Mouse (Mus musculus) liver, embryonic 14.5 days (tissue): ENCODE results near the gene Adam22. TPM values are rescaled to one million over a fixed set of nuclear protein-coding genes. Genes with fewer than 3 reads are reported as not detected.
A peak's percentile ranks its signal among the peaks of the same experiment; 100 is the strongest.

ENCODE experiments used
- ATAC-seq: fragments of 200-750 bp; cut with Nextera tagmentation; 2 replicates; pipeline ENCODE4 v1.8.0; 2017; ENCODE audit warnings: moderate number of reproducible peaks, mild to moderate bottlenecking, moderate library complexity; ENCODE audit not compliant: insufficient read depth
- DNase-seq, 3 experiments: peaks; one replicate each; pipeline ENCODE4 v3.0.0-alpha.2; 2012 to 2013; ENCODE audit warnings: low read depth in 3 of 3, low spot score in 3 of 3
- H3K27ac ChIP-seq: fragments of 300-500 bp; sonication (generic); 2 replicates; pipeline ENCODE4 v1.5.1; 2014; ENCODE audit warnings: moderate library complexity, mild to moderate bottlenecking, control low read depth, inconsistent platforms
- H3K27me3 ChIP-seq: fragments of 300-500 bp; sonication (generic); 2 replicates; pipeline ENCODE4 v1.6.1; 2014; ENCODE audit warnings: mild to moderate bottlenecking, low read length, moderate library complexity; ENCODE audit not compliant: control insufficient read depth, insufficient read depth
- H3K36me3 ChIP-seq: fragments of 300-500 bp; sonication (generic); replicated peaks from 2 replicates; pipeline ENCODE4 v1.6.1; 2014; ENCODE audit warnings: low read depth; ENCODE audit not compliant: control insufficient read depth, insufficient read depth
- H3K4me1 ChIP-seq, 2 experiments: fragments of 200-500 bp in 1 of 2; fragments of 300-500 bp in 1 of 2; sonication (generic) in 1 of 2; replicated peaks; 2 replicates each; pipeline ENCODE4 v1.6.1; 2012 to 2014; ENCODE audit warnings: antibody characterized with exemption in 1 of 2, inconsistent platforms in 1 of 2, low read length in 1 of 2; ENCODE audit not compliant: control insufficient read depth in 2 of 2, insufficient read depth in 2 of 2
- H3K4me2 ChIP-seq: fragments of 300-500 bp; sonication (generic); 2 replicates; pipeline ENCODE4 v1.6.1; 2014; ENCODE audit warnings: low read depth, mild to moderate bottlenecking, control low read depth, moderate library complexity
- H3K4me3 ChIP-seq, 2 experiments: fragments of 200-500 bp in 1 of 2; fragments of 300-500 bp in 1 of 2; sonication (generic) in 1 of 2; 2 replicates each; pipeline ENCODE4 v1.5.1; 2012 to 2014; ENCODE audit warnings: low read depth in 2 of 2, low read length in 2 of 2, mild to moderate bottlenecking in 2 of 2, control low read depth in 1 of 2, inconsistent platforms in 1 of 2, moderate library complexity in 1 of 2; ENCODE audit not compliant: insufficient read depth in 1 of 2
- H3K9ac ChIP-seq: fragments of 300-500 bp; sonication (generic); replicated peaks from 2 replicates; pipeline ENCODE4 v1.6.1; 2014; ENCODE audit warnings: mild to moderate bottlenecking, control low read depth, moderate library complexity
- H3K9me3 ChIP-seq: fragments of 300-500 bp; sonication (generic); 2 replicates; pipeline ENCODE4 v1.6.1; 2016; ENCODE audit warnings: low read length, mixed read lengths; ENCODE audit not compliant: control insufficient read depth
- CTCF ChIP-seq: IDR thresholded peaks from 2 replicates; pipeline ENCODE4 v1.5.1; 2016; ENCODE audit warnings: antibody characterized with exemption, low read depth, control low read depth
- EP300 ChIP-seq: IDR thresholded peaks from 2 replicates; pipeline ENCODE4 v1.6.1; 2016; ENCODE audit warnings: antibody characterized with exemption, low read depth
- WGBS: fragments of 180-500 bp; shearing (Covaris S2); extraction: QIAGEN DNeasy Blood & Tissue Kit; methylation state at CpG from one replicate; pipeline ENCODE4 v1.1.7; 2014; ENCODE audit not compliant: insufficient replicate concordance; 5-methylcytosine and 5-hydroxymethylcytosine counted together
- polyA plus RNA-seq, 2 experiments: library from polyadenylated mRNA; depleted of rRNA in 1 of 2; stranded (reverse) in 1 of 2; unstranded in 1 of 2; fragments of >200 nt; fragmentation: Nextera tagmentation in 1 of 2; extraction: Ambion mirVana in 1 of 2; gene quantifications; 2 replicates each; pipeline versions ENCODE4 v1.2.1 to v1.2.3; 2012 to 2014

Adam22 gene
- polyA plus RNA-seq, 2 experiments = 0.13 to 0.25 TPM

DNA sequence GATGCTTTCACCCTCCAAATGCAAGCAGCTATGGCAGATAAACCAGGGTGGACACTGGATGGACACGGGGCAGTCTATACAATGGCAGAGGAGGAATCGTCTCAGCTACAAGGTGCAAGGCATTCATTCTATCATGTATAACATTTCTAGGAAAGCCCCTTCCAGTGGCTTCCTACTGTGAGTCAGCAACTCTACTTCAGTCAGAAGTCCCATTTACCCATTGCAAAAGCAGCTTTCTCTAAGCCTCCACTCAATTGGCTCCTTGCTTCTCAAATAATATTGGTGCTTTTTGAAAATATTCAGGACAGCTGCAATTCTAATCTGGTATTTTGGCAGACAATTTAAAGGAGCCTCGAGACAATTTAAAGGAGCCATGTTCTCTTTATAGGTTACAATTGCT, 279.8 kb downstream of the Adam22 start:
- H3K4me1 ChIP-seq = no peaks in the 10 kb centered on the region
- no peak overlapping the region for H3K9ac ChIP-seq
- no peak overlapping the region for H3K4me2 ChIP-seq

DNA sequence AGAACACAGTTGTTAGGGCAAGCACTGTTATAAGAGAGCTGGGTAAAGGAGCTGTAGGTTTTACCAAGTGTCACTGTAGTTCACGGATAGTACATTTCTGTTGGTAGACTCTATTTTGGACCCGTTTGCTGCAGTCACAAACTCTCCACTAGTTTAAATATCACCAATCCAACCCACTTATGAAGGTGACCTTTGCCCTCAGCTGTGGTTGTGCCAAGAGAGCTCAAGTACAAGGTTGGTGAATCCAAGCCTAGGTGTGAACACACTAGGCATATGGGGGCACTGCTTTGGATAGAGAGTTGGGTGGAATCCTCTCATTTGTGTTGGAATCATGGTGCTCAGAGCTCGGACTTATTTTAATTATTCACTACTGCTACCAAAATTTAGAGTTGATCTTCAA, 282.3 kb downstream of the Adam22 start:
- DNase-seq = no peak
- 64% methylated on average over 3 of the region's 3 CpGs for WGBS

More for the DNA sequence above, 279.8 kb downstream of the Adam22 start:
- TF ChIP-seq CTCF (no peak), EP300 (no peak)
- no peaks in the 10 kb centered on the region for H3K36me3 ChIP-seq
- no peaks in the 10 kb centered on the region for H3K27me3 ChIP-seq
- 45% methylated on average over 3 of the region's 3 CpGs for WGBS
- no peak for ATAC-seq
- H3K9me3 ChIP-seq = no peaks in the 10 kb centered on the region
- DNase-seq = no peak
- H3K4me3 ChIP-seq = no peak overlapping the region
- no peak overlapping the region for H3K27ac ChIP-seq

DNA sequence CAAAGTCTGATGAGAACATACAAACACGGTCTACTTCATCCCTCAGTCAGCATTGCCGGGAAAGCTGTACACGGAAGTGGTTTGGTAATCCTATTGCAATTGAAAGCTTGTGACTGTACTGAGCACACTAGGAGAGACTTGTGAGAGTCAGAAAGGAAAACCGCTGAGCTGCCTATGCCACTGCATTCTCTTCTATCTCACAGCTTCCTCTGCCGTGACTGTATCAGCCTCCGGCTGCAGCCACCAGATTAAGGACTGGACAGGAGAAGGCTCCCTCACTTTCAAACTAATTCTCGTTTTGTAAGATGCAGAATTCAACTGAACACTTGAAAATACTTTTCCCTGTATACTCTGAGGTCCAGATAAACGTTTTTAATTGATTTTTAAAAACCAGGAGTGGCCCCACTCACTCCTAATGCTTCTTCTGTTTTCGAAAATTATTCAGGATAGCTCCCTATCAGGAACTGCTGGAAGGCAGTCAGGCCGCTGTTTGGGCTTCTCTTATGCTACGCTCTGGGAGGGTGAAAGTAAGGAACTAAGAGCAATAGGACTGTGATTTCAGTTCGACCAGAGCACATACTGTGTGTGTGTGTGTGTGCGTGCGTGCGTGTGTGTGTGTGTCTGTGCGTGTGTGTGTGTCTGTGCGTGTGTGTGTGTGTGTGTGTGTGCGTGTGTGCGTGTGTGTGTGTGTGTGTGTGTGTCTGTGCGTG, 285.0 kb downstream of the Adam22 start:
- H3K27me3 ChIP-seq = no peaks in the 10 kb centered on the region
- DNase-seq = no peak
- TF ChIP-seq CTCF (no peak), EP300 (no peak)
- no peaks in the 10 kb centered on the region for H3K9me3 ChIP-seq
- 48% methylated on average over 20 of the region's 20 CpGs for WGBS
- H3K9ac ChIP-seq = no peak overlapping the region
- H3K27ac ChIP-seq = no peak overlapping the region
- H3K4me3 ChIP-seq = no peak overlapping the region
- peak; percentile 64; the same call in 1 of the 2 replicates for ATAC-seq
- no peaks in the 10 kb centered on the region for H3K4me1 ChIP-seq
- H3K36me3 ChIP-seq = no peaks in the 10 kb centered on the region
- no peak overlapping the region for H3K4me2 ChIP-seq

More for the DNA sequence above, 282.3 kb downstream of the Adam22 start:
- TF ChIP-seq EP300 = no peak
- H3K27ac ChIP-seq = no peak overlapping the region
- no peak overlapping the region for H3K4me2 ChIP-seq
- ATAC-seq = no peak
- H3K27me3 ChIP-seq = no peaks in the 10 kb centered on the region
- H3K4me1 ChIP-seq = no peaks in the 10 kb centered on the region
- H3K4me3 ChIP-seq = no peak overlapping the region
- H3K36me3 ChIP-seq = no peaks in the 10 kb centered on the region
- H3K9ac ChIP-seq = no peak overlapping the region
- H3K9me3 ChIP-seq = no peaks in the 10 kb centered on the region

DNA sequence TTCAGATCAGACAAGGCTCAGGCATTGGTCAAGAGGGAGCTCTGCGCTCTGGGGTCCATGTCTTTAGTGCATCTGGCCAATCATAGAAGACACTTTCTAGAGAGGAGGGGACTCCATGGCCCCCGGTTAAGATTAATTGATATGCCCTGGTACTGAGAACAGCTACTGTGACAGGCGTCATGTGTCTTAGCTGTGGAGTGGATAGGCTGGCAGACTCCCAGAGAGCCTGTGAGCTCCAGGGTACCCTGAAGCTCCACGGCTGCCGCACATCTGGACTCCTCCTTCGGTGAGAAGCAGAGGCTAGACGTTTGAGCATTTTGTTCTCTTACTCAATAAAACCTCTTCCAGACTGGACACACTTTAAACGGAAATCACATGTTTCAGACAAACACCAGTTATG, 290.5 kb downstream of the Adam22 start:
- no peak overlapping the region for H3K4me2 ChIP-seq
- DNase-seq = no peak
- no peak overlapping the region for H3K27ac ChIP-seq
- H3K36me3 ChIP-seq = peaks cover 2% of the 10 kb centered on the region
- H3K9me3 ChIP-seq = no peaks in the 10 kb centered on the region
- no peaks in the 10 kb centered on the region for H3K4me1 ChIP-seq
- TF ChIP-seq EP300 (no peak), CTCF (no peak)
- 72% methylated on average over 8 of the region's 8 CpGs for WGBS
- H3K9ac ChIP-seq = no peak overlapping the region
- no peaks in the 10 kb centered on the region for H3K27me3 ChIP-seq
- no peak overlapping the region for H3K4me3 ChIP-seq
- no peak for ATAC-seq

DNA sequence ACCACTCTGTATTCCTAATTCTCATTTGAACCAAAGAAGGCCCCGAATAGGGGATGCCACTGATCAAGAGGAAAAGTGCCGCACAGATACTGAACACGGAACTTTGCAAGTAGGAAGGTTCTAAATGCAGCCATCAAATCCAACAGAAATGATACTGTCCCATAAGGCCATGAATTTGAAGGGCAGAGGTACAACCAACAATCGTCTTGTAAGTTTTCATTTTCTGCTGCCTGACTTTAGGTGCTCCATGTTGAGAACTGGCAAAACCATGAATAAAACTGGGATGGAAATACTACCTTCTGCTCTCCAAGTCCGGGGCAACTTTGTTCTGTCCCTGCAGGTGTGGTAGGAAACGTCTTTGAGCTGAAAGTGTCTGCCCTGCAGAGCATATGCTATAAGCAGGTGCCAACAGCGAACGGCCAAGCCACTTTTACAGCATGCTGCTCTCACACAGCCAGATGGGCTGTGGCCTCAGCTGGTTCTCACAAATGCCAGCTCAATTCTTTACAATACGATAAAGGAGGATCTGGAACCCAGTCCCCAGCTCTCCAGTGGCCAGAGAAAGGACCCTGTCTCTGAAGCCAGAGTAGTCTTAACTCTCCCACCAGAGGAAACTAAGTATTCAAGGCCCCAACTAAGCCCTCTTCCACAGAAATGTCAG, 293.9 kb downstream of the Adam22 start:
- Histone ChIP-seq H3K4me2 (no peak overlapping the region), H3K4me1 (no peaks in the 10 kb centered on the region), H3K27ac (no peak overlapping the region), H3K9me3 (no peaks in the 10 kb centered on the region), H3K4me3 (no peak overlapping the region), H3K9ac (no peak overlapping the region), H3K27me3 (no peaks in the 10 kb centered on the region), H3K36me3 (peaks cover 2% of the 10 kb centered on the region)
- ATAC-seq = no peak
- no peak for DNase-seq
- TF ChIP-seq EP300 (no peak), CTCF (no peak)
- WGBS = 77% methylated on average over 9 of the region's 9 CpGs
